Mouse (Mus musculus): ENCODE measurements at regions not wholly inside any gene's neighbourhood (a gene's known extent, or its start where the extent isn't known, plus 50 kb on each side); places are given as distances from the start of the nearest gene placed in this dataset.

GRCm38 (mm10) chr7:76053843-76054242, 175.8 kb upstream of the Agbl1 start:
- TF ChIP-seq POLR2A (IDR thresholded peaks at IDR 0.05; ENCODE audit: insufficient read depth, low read depth, low read length) (no peak), CTCF (IDR thresholded peaks at IDR 0.05; ENCODE audit: insufficient read depth, low read depth, low read length) (no peak)

GRCm38 (mm10) chr7:76099149-76099548, 130.5 kb upstream of the Agbl1 start:
- H3K27ac ChIP-seq (ENCODE audit: insufficient read depth, low read depth, low read length), result no peak overlapping the region
- TF ChIP-seq POLR2A (IDR thresholded peaks at IDR 0.05; ENCODE audit: insufficient read depth, low read depth, low read length), result no peak
- TF ChIP-seq CTCF (IDR thresholded peaks at IDR 0.05; ENCODE audit: insufficient read depth, low read depth, low read length), result no peak
- WGBS, result 95% methylated on average over 1 of the region's 1 CpGs
- no peak overlapping the region for H3K4me3 ChIP-seq (ENCODE audit: insufficient read depth, low read depth, low read length)
- H3K4me1 ChIP-seq (ENCODE audit: control insufficient read depth, insufficient read depth, low read length), result no peaks in the 10 kb centered on the region

More at GRCm38 (mm10) chr7:76053843-76054242, 175.8 kb upstream of the Agbl1 start:
- no peaks in the 10 kb centered on the region for H3K4me1 ChIP-seq (ENCODE audit: control insufficient read depth, insufficient read depth, low read length)
- H3K4me3 ChIP-seq (ENCODE audit: insufficient read depth, low read depth, low read length), result no peak overlapping the region
- WGBS, result 71% methylated on average over 3 of the region's 3 CpGs
- H3K27ac ChIP-seq (ENCODE audit: insufficient read depth, low read depth, low read length), result no peak overlapping the region

GRCm38 (mm10) chr7:76121242-76121844, 108.3 kb upstream of the Agbl1 start:
- no peak for TF ChIP-seq CTCF (IDR thresholded peaks at IDR 0.05; ENCODE audit: insufficient read depth, low read depth, low read length)
- no peak for TF ChIP-seq POLR2A (IDR thresholded peaks at IDR 0.05; ENCODE audit: insufficient read depth, low read depth, low read length)
- Histone ChIP-seq H3K4me3 (ENCODE audit: insufficient read depth, low read depth, low read length) (no peak overlapping the region), H3K27ac (ENCODE audit: insufficient read depth, low read depth, low read length) (no peak overlapping the region), H3K4me1 (ENCODE audit: control insufficient read depth, insufficient read depth, low read length) (no peaks in the 10 kb centered on the region)
- WGBS, result 75% methylated on average over 8 of the region's 8 CpGs

GRCm38 (mm10) chr7:76127641-76128111, 102.0 kb upstream of the Agbl1 start:
- 39% methylated on average over 2 of the region's 2 CpGs for WGBS
- peak overlapping the region; percentile 84 for H3K27ac ChIP-seq (ENCODE audit: insufficient read depth, low read depth, low read length)

GRCm38 (mm10) chr7:76142455-76142854, 87.2 kb upstream of the Agbl1 start:
- WGBS, result 80% methylated on average over 4 of the region's 4 CpGs
- H3K4me1 ChIP-seq (ENCODE audit: control insufficient read depth, insufficient read depth, low read length), result no peaks in the 10 kb centered on the region
- H3K27ac ChIP-seq (ENCODE audit: insufficient read depth, low read depth, low read length), result no peak overlapping the region
- H3K4me3 ChIP-seq (ENCODE audit: insufficient read depth, low read depth, low read length), result no peak overlapping the region
- TF ChIP-seq CTCF (IDR thresholded peaks at IDR 0.05; ENCODE audit: insufficient read depth, low read depth, low read length) (no peak), POLR2A (IDR thresholded peaks at IDR 0.05; ENCODE audit: insufficient read depth, low read depth, low read length) (no peak)

More at GRCm38 (mm10) chr7:76127641-76128111, 102.0 kb upstream of the Agbl1 start:
- no peaks in the 10 kb centered on the region for H3K4me1 ChIP-seq (ENCODE audit: control insufficient read depth, insufficient read depth, low read length)
- no peak overlapping the region for H3K4me3 ChIP-seq (ENCODE audit: insufficient read depth, low read depth, low read length)
- TF ChIP-seq CTCF (IDR thresholded peaks at IDR 0.05; ENCODE audit: insufficient read depth, low read depth, low read length) (no peak), POLR2A (IDR thresholded peaks at IDR 0.05; ENCODE audit: insufficient read depth, low read depth, low read length) (no peak)

GRCm38 (mm10) chr7:76146385-76146784, 83.3 kb upstream of the Agbl1 start:
- H3K4me1 ChIP-seq (ENCODE audit: control insufficient read depth, insufficient read depth, low read length), result no peaks in the 10 kb centered on the region
- TF ChIP-seq POLR2A (IDR thresholded peaks at IDR 0.05; ENCODE audit: insufficient read depth, low read depth, low read length) (no peak), CTCF (IDR thresholded peaks at IDR 0.05; ENCODE audit: insufficient read depth, low read depth, low read length) (no peak)

GRCm38 (mm10) chr7:76156869-76157268, 72.8 kb upstream of the Agbl1 start:
- Histone ChIP-seq H3K27ac (ENCODE audit: insufficient read depth, low read depth, low read length) (no peak overlapping the region), H3K4me3 (ENCODE audit: insufficient read depth, low read depth, low read length) (no peak overlapping the region), H3K4me1 (ENCODE audit: control insufficient read depth, insufficient read depth, low read length) (no peaks in the 10 kb centered on the region)
- no peak for TF ChIP-seq POLR2A (IDR thresholded peaks at IDR 0.05; ENCODE audit: insufficient read depth, low read depth, low read length)
- no peak for TF ChIP-seq CTCF (IDR thresholded peaks at IDR 0.05; ENCODE audit: insufficient read depth, low read depth, low read length)
- WGBS, result 30% methylated on average over 8 of the region's 8 CpGs

More at GRCm38 (mm10) chr7:76146385-76146784, 83.3 kb upstream of the Agbl1 start:
- no peak overlapping the region for H3K4me3 ChIP-seq (ENCODE audit: insufficient read depth, low read depth, low read length)
- H3K27ac ChIP-seq (ENCODE audit: insufficient read depth, low read depth, low read length), result no peak overlapping the region

GRCm38 (mm10) chr7:76164191-76164590, 65.5 kb upstream of the Agbl1 start:
- no peak for TF ChIP-seq CTCF (IDR thresholded peaks at IDR 0.05; ENCODE audit: insufficient read depth, low read depth, low read length)
- TF ChIP-seq POLR2A (IDR thresholded peaks at IDR 0.05; ENCODE audit: insufficient read depth, low read depth, low read length), result no peak
- H3K27ac ChIP-seq (ENCODE audit: insufficient read depth, low read depth, low read length), result no peak overlapping the region
- 96% methylated on average over 1 of the region's 1 CpGs for WGBS
- no peak overlapping the region for H3K4me3 ChIP-seq (ENCODE audit: insufficient read depth, low read depth, low read length)
- no peaks in the 10 kb centered on the region for H3K4me1 ChIP-seq (ENCODE audit: control insufficient read depth, insufficient read depth, low read length)

GRCm38 (mm10) chr7:76164735-76165630, 64.7 kb upstream of the Agbl1 start:
- TF ChIP-seq POLR2A (IDR thresholded peaks at IDR 0.05; ENCODE audit: insufficient read depth, low read depth, low read length) (no peak), CTCF (IDR thresholded peaks at IDR 0.05; ENCODE audit: insufficient read depth, low read depth, low read length) (no peak)
- no peak overlapping the region for H3K4me3 ChIP-seq (ENCODE audit: insufficient read depth, low read depth, low read length)
- 92% methylated on average over 5 of the region's 5 CpGs for WGBS
- H3K4me1 ChIP-seq (ENCODE audit: control insufficient read depth, insufficient read depth, low read length), result no peaks in the 10 kb centered on the region
- H3K27ac ChIP-seq (ENCODE audit: insufficient read depth, low read depth, low read length), result no peak overlapping the region

All from olfactory bulb, adult 2 months (tissue).